Comparison of ENCODE assay signal across 8 mouse cellular contexts in the genomic region with DNA sequence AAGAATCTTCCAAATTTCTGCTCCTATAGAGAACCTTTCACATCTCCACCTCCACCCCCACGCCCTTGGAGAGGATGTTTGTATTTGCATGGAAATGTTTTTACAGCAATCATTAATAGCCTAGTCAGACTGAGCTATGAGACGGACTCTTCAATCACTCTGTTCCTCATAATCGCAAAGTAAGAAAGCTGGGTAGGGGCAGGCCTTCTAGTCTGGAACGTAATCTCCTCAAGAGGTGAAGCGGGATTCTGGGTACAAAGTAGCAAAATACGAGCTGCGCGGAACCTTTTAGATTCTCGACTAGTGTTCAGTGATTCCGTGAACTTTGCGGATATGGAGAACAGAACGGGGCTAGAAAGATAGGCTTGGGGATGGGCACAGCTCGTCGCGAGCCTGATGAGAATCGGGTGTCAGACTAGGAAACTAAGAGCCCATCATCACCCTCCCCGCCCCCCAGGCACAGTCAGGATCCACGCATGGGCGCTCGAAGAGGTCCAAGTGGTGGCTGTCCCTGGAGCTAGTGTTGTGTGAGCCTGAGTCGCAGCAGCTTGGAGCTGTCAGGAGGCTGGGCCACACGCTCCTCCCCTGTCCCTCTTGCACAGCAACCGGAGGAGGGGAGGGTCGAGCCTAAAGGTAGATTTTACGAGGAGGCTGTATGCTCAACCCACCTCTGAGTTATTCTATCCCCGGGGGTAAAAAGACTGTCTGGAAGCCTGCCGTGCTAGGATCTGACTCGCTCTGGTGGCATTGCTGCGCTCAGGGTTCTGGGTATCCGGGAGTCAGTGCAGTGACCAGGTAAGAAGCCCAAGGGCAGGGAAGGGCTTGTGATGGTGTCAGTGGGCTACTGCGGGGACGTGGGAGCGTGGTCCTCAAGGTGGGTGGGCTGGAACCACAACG. TPM values are rescaled to one million over a fixed set of nuclear protein-coding genes. Genes with fewer than 3 reads are reported as not detected.
DNase-seq lines count a peak whose midpoint lies in the region; ATAC-seq and TF ChIP-seq lines count a peak whose summit lies in the region.

Pla2g7 (plus strand) TSS at position 107 of the 897 bp plus-strand sequence.

- no peaks in the 10 kb centered on the region for H3K36me3 ChIP-seq in C2C12 (ENCODE audit: control insufficient read depth, insufficient read depth)
- no peaks in the 10 kb centered on the region for H3K36me3 ChIP-seq in forebrain, embryonic 13.5 days (ENCODE audit: poor library complexity, severe bottlenecking)
- H3K36me3 ChIP-seq in heart, embryonic 15.5 days, result no peaks in the 10 kb centered on the region
- no peaks in the 10 kb centered on the region for H3K36me3 ChIP-seq in liver, embryonic 15.5 days (replicated peaks)
- no peaks in the 10 kb centered on the region for H3K36me3 ChIP-seq in neural tube, embryonic 15.5 days

- TF ChIP-seq POLR2A in bone marrow macrophage, adult 2 months (IDR thresholded peaks at IDR 0.05; ENCODE audit: borderline replicate concordance, low read depth, low read length), result no peak

- peak; percentile 92 for ATAC-seq in forebrain, embryonic 13.5 days
- ATAC-seq in heart, embryonic 15.5 days (replicated peaks; ENCODE audit: insufficient number of reproducible peaks, insufficient read depth, low FRiP score, low read depth), result peak; percentile 58
- peak; percentile 63 for ATAC-seq in liver, embryonic 15.5 days (ENCODE audit: insufficient read depth)
- ATAC-seq in neural tube, embryonic 15.5 days (ENCODE audit: low FRiP score), result peak; percentile 89
- no peak for ATAC-seq in inflammation-experienced regulatory T-cells, adult 6 months

- peak; percentile 57 for DNase-seq in kidney, postnatal 14 days

- H3K4me2 ChIP-seq in forebrain, embryonic 13.5 days, result peak within 1 kb of the TSS; percentile 80
- peak within 1 kb of the TSS; percentile 91 for H3K4me2 ChIP-seq in heart, embryonic 15.5 days
- H3K4me2 ChIP-seq in liver, embryonic 15.5 days, result peak within 1 kb of the TSS; percentile 61
- peak within 1 kb of the TSS; percentile 82 for H3K4me2 ChIP-seq in neural tube, embryonic 15.5 days

- H3K79me2 ChIP-seq in C2C12 (ENCODE audit: control insufficient read depth, insufficient read depth), result no peaks in the 10 kb centered on the region

- H3K4me1 ChIP-seq in bone marrow macrophage, adult 2 months (ENCODE audit: control insufficient read depth, insufficient read depth, low read length), result peaks cover 26% of the 10 kb centered on the region
- peaks cover 4% of the 10 kb centered on the region; the same call in 1 of the 2 replicates for H3K4me1 ChIP-seq in forebrain, embryonic 13.5 days
- peaks cover 10% of the 10 kb centered on the region for H3K4me1 ChIP-seq in heart, embryonic 15.5 days (replicated peaks)
- H3K4me1 ChIP-seq in liver, embryonic 15.5 days (replicated peaks), result 0 out of 2 replicates have a peak, but pooled peaks cover 5% of the 10 kb centered on the region
- H3K4me1 ChIP-seq in neural tube, embryonic 15.5 days, result peaks cover 13% of the 10 kb centered on the region

- H3K4me3 ChIP-seq in C2C12 (ENCODE audit: insufficient read depth, poor library complexity, severe bottlenecking), result peak within 1 kb of the TSS; percentile 23
- no peak within 1 kb of the TSS for H3K4me3 ChIP-seq in bone marrow macrophage, adult 2 months (ENCODE audit: insufficient read depth, low read length)
- peak within 1 kb of the TSS; percentile 47 for H3K4me3 ChIP-seq in forebrain, embryonic 13.5 days
- H3K4me3 ChIP-seq in heart, embryonic 15.5 days, result peak within 1 kb of the TSS; percentile 58
- peak within 1 kb of the TSS; percentile 44 for H3K4me3 ChIP-seq in liver, embryonic 15.5 days (replicated peaks)
- H3K4me3 ChIP-seq in neural tube, embryonic 15.5 days (replicated peaks), result peak within 1 kb of the TSS; percentile 45

- no peak within 1 kb of the TSS for H3K27ac ChIP-seq in bone marrow macrophage, adult 2 months (ENCODE audit: insufficient read depth, low read depth, low read length)
- no peak within 1 kb of the TSS for H3K27ac ChIP-seq in forebrain, embryonic 13.5 days
- peak within 1 kb of the TSS; percentile 26; the same call in 1 of the 2 replicates for H3K27ac ChIP-seq in heart, embryonic 15.5 days
- no peak within 1 kb of the TSS for H3K27ac ChIP-seq in liver, embryonic 15.5 days (replicated peaks)
- peak within 1 kb of the TSS; percentile 64 for H3K27ac ChIP-seq in neural tube, embryonic 15.5 days (replicated peaks)

- H3K27me3 ChIP-seq in C2C12 (ENCODE audit: control insufficient read depth, insufficient read depth, insufficient read length), result no peaks in the 10 kb centered on the region
- H3K27me3 ChIP-seq in forebrain, embryonic 13.5 days, result no peaks in the 10 kb centered on the region
- H3K27me3 ChIP-seq in heart, embryonic 15.5 days, result no peaks in the 10 kb centered on the region
- H3K27me3 ChIP-seq in liver, embryonic 15.5 days, result no peaks in the 10 kb centered on the region
- 0 out of 2 replicates have a peak, but pooled peaks cover 3% of the 10 kb centered on the region for H3K27me3 ChIP-seq in neural tube, embryonic 15.5 days (replicated peaks)

- no peaks in the 10 kb centered on the region for H3K9me3 ChIP-seq in forebrain, embryonic 13.5 days (replicated peaks)
- no peaks in the 10 kb centered on the region for H3K9me3 ChIP-seq in heart, embryonic 15.5 days (replicated peaks)
- no peaks in the 10 kb centered on the region for H3K9me3 ChIP-seq in liver, embryonic 15.5 days (replicated peaks)
- H3K9me3 ChIP-seq in neural tube, embryonic 15.5 days (replicated peaks), result no peaks in the 10 kb centered on the region

- H3K9ac ChIP-seq in forebrain, embryonic 13.5 days, result peak within 1 kb of the TSS; percentile 60
- peak within 1 kb of the TSS; percentile 59 for H3K9ac ChIP-seq in heart, embryonic 15.5 days
- peak within 1 kb of the TSS; percentile 1; the same call in 1 of the 2 replicates for H3K9ac ChIP-seq in liver, embryonic 15.5 days
- peak within 1 kb of the TSS; percentile 51 for H3K9ac ChIP-seq in neural tube, embryonic 15.5 days (replicated peaks)

- no peak for TF ChIP-seq CTCF in C2C12 (IDR thresholded peaks at IDR 0.05; ENCODE audit: control insufficient read depth, insufficient read depth, insufficient read length)
- no peak for TF ChIP-seq CTCF in bone marrow macrophage, adult 2 months (IDR thresholded peaks at IDR 0.05; ENCODE audit: low read depth, low read length)

- WGBS in forebrain, embryonic 13.5 days, result under 1% methylated on average over 34 of the region's 34 CpGs
- WGBS in heart, embryonic 15.5 days, result 1% methylated on average over 34 of the region's 34 CpGs
- WGBS in liver, embryonic 15.5 days (ENCODE audit: insufficient replicate concordance), result 1% methylated on average over 34 of the region's 34 CpGs
- under 1% methylated on average over 34 of the region's 34 CpGs for WGBS in neural tube, embryonic 15.5 days

- H3K79me3 ChIP-seq in C2C12 (ENCODE audit: low read depth), result no peaks in the 10 kb centered on the region

- H3ac ChIP-seq in C2C12 (ENCODE audit: control insufficient read depth, insufficient read length, low read depth), result peak within 1 kb of the TSS; percentile 60

TF ChIP-seq in C2C12, 6 proteins besides CTCF, POLR2A, EP300 and RAD21:
- no peak for TF ChIP-seq MYOD1 (IDR thresholded peaks at IDR 0.05; ENCODE audit: control insufficient read depth, insufficient read length, low read depth)
- no peak for TF ChIP-seq MYOG (IDR thresholded peaks at IDR 0.05; ENCODE audit: control insufficient read depth, extremely low read depth, insufficient read length)
- TF ChIP-seq USF1 (IDR thresholded peaks at IDR 0.05; ENCODE audit: low read depth), result no peak
- no peak for TF ChIP-seq CEBPB (IDR thresholded peaks at IDR 0.05; ENCODE audit: low read depth)
- TF ChIP-seq FOSL1 (IDR thresholded peaks at IDR 0.05; ENCODE audit: insufficient read depth, low read length, poor library complexity, severe bottlenecking), result no peak
- no peak for TF ChIP-seq MAX (IDR thresholded peaks at IDR 0.05)

RNA-seq across cellular contexts. Expression of gene Pla2g7, which starts in this region (rescaled TPM):
- 2.9 TPM for polyA plus RNA-seq in C2C12 (2012; fragmentation: generic; extraction: Trizol)
- polyA plus RNA-seq in bone marrow macrophage, adult 2 months (2012; ENCODE audit: insufficient read depth, insufficient read length, missing spikeins), result 945 and 975 TPM in 2 replicates
- polyA plus RNA-seq in forebrain, embryonic 13.5 days (2015; fragmentation: Nextera tagmentation; extraction: Ambion mirVana), result 3.5 and 4.7 TPM in 2 replicates
- 12.5 and 16.2 TPM in 2 replicates for polyA plus RNA-seq in heart, embryonic 15.5 days (2015; fragmentation: Nextera tagmentation; extraction: Ambion mirVana)
- 22.6 and 28.1 TPM in 2 replicates for polyA plus RNA-seq in liver, embryonic 15.5 days (2015; fragmentation: Nextera tagmentation; extraction: Ambion mirVana)
- polyA plus RNA-seq in neural tube, embryonic 15.5 days (2015; fragmentation: Nextera tagmentation; extraction: Ambion mirVana), result 66.6 and 72.6 TPM in 2 replicates
- 1 to 10 TPM in 1 of 3 experiments, under 1 TPM in 1, not detected in 1; 0.34 to 1.2 TPM for polyA plus RNA-seq in inflammation-experienced regulatory T-cells, adult 6 months (2017; shearing (Covaris generic))

Comparison
In these comparisons a context has a peak if more than half of its experiments do, and no peak if none do; other contexts are left out.
1. RNA of gene Pla2g7 (polyA plus RNA-seq): 945 to 975 TPM in bone marrow macrophage, adult 2 months; 66.6 to 72.6 TPM in neural tube, embryonic 15.5 days, 22.6 to 28.1 TPM in liver, embryonic 15.5 days, 12.5 to 16.2 TPM in heart, embryonic 15.5 days, 3.5 to 4.7 TPM in forebrain, embryonic 13.5 days, 2.9 TPM in C2C12 (single experiment) and 0.34 to 1.2 TPM in inflammation-experienced regulatory T-cells, adult 6 months; every median in the first group is over 10 times any median in the second.
2. H3K27ac ChIP-seq: peak in heart, embryonic 15.5 days (single experiment) and neural tube, embryonic 15.5 days (single experiment); none in bone marrow macrophage, adult 2 months (single experiment), forebrain, embryonic 13.5 days (single experiment) and liver, embryonic 15.5 days (single experiment).
3. H3K9ac ChIP-seq: peak in every context shown above with its lines; median percentile 60 in forebrain, embryonic 13.5 days; 59 in heart, embryonic 15.5 days; 51 in neural tube, embryonic 15.5 days; 1 in liver, embryonic 15.5 days.
4. Peak in every context shown above with its lines, with median percentiles within 50 percentile points of each other: H3K4me2 ChIP-seq.